Mouse (Mus musculus) heart, adult 2 months (tissue): Measurements from ENCODE around the gene Rasgef1b.

Experiments used
- EP300 ChIP-seq: fragments of 200-500 bp; IDR thresholded peaks from 2 replicates; pipeline ENCODE4 v1.6.1; 2011; ENCODE audit warnings: low read depth, low read length, control low read depth; ENCODE audit not compliant: insufficient read depth
- POLR2A ChIP-seq: fragments of 200-500 bp; IDR thresholded peaks from 2 replicates; pipeline ENCODE4 v1.6.1; 2011; ENCODE audit warnings: mild to moderate bottlenecking, low read depth, low read length, control low read depth; ENCODE audit not compliant: insufficient read depth

DNA sequence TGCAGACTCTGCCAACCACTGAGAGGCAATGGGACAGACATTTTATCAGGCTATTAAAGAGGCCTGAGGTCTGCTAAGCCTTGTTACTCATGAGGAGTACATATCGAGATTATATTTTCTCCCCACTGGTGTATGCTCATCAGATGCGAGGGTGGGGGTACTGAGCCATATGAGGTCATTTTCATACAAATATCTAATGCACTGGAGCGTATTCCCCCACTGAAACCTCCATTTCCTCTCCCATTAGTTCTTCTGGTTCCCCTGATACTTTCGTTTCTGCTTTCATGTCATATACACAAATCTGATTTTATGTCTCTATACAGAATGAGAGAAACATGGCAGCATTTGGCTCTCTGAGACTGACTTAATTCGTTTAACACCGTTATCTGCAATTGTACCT lies 314.6 kb downstream of the Rasgef1b start:
- TF ChIP-seq EP300 = no peak
- TF ChIP-seq POLR2A = no peak
